Mouse (Mus musculus) CH12.LX (cell line): ENCODE data around the gene Gba2. TPM values are rescaled to one million over a fixed set of nuclear protein-coding genes. Genes with fewer than 3 reads are reported as not detected.

ENCODE experiments used
- DNase-seq: peaks from one replicate; pipeline ENCODE4 v3.0.0-alpha.2; 2013; ENCODE audit errors: extremely low read depth
- H3K27ac ChIP-seq: 2 replicates; pipeline ENCODE4 v1.5.1; 2012; ENCODE audit warnings: low read depth, mild to moderate bottlenecking, control low read depth, moderate library complexity; ENCODE audit not compliant: insufficient read depth
- H3K27me3 ChIP-seq: replicated peaks from 2 replicates; pipeline ENCODE3; 2012; ENCODE audit warnings: inconsistent platforms
- H3K36me3 ChIP-seq, 2 experiments: replicated peaks in 1 of 2; 2 replicates each; pipeline versions ENCODE3 to v1.6.1; 2012; ENCODE audit warnings: inconsistent platforms in 1 of 2, low read length in 1 of 2, mild to moderate bottlenecking in 1 of 2, mixed read lengths in 1 of 2, moderate library complexity in 1 of 2; ENCODE audit not compliant: control insufficient read depth in 1 of 2, insufficient read depth in 1 of 2
- H3K4me1 ChIP-seq, 2 experiments: 2 replicates each; pipeline ENCODE4 v1.6.1; 2012; ENCODE audit warnings: inconsistent platforms in 1 of 2, moderate library complexity in 1 of 2; ENCODE audit not compliant: insufficient read depth in 2 of 2, control insufficient read depth in 1 of 2
- H3K4me2 ChIP-seq: 2 replicates; pipeline ENCODE4 v1.6.1; 2012; ENCODE audit warnings: low read depth, mild to moderate bottlenecking, control low read depth; ENCODE audit not compliant: poor library complexity, insufficient read depth, severe bottlenecking
- H3K4me3 ChIP-seq, 3 experiments: fragments of 150-350 bp in 1 of 3; sonication (generic) in 1 of 3; replicated peaks in 1 of 3; 2 replicates each; pipeline versions ENCODE3 to v1.5.1; 2011 to 2012; ENCODE audit warnings: low read depth in 2 of 3, low read length in 2 of 3, mild to moderate bottlenecking in 2 of 3, moderate library complexity in 2 of 3, control low read depth in 1 of 3, improper control_type of control experiment in 1 of 3, inconsistent platforms in 1 of 3, mixed read lengths in 1 of 3; ENCODE audit not compliant: poor library complexity in 1 of 3
- H3K79me2 ChIP-seq: replicated peaks from 2 replicates; pipeline ENCODE4 v1.6.1; 2012; ENCODE audit warnings: mild to moderate bottlenecking, moderate library complexity; ENCODE audit not compliant: control insufficient read depth, poor library complexity, insufficient read depth, severe bottlenecking; ENCODE audit errors: extremely low read depth
- H3K9ac ChIP-seq: 2 replicates; pipeline ENCODE4 v1.6.1; 2012; ENCODE audit warnings: low read depth, mild to moderate bottlenecking, control low read depth, moderate library complexity; ENCODE audit not compliant: insufficient read depth
- H3K9me3 ChIP-seq: replicated peaks from 2 replicates; pipeline ENCODE3; 2012; ENCODE audit warnings: low read length, inconsistent platforms, mixed read lengths
- ELF1 ChIP-seq: IDR thresholded peaks from 2 replicates; pipeline ENCODE4 v1.6.1; 2014; ENCODE audit warnings: low read depth, mild to moderate bottlenecking, inconsistent platforms, low read length, improper control_type of control experiment
- ETS1 ChIP-seq: conservative IDR thresholded peaks from 2 replicates; pipeline ENCODE4 v1.6.1; 2012; ENCODE audit warnings: low read depth, mild to moderate bottlenecking, inconsistent platforms, low read length, improper control_type of control experiment, moderate library complexity
- GABPA ChIP-seq: IDR thresholded peaks from 2 replicates; pipeline ENCODE4 v1.6.1; 2012; ENCODE audit warnings: low read depth, low read length, improper control_type of control experiment, inconsistent platforms; ENCODE audit not compliant: insufficient replicate concordance
- HCFC1 ChIP-seq: IDR thresholded peaks from 2 replicates; pipeline ENCODE4 v1.6.1; 2012; ENCODE audit warnings: low read depth, mild to moderate bottlenecking, inconsistent platforms, low read length, improper control_type of control experiment
- IRF4 ChIP-seq: IDR thresholded peaks from 2 replicates; pipeline ENCODE4 v1.6.1; 2014; ENCODE audit warnings: low read depth, mild to moderate bottlenecking, inconsistent platforms, low read length, improper control_type of control experiment
- JUN ChIP-seq: IDR thresholded peaks from 2 replicates; pipeline ENCODE4 v1.6.1; 2011; ENCODE audit warnings: low read depth, mild to moderate bottlenecking, low read length, improper control_type of control experiment, moderate library complexity; ENCODE audit not compliant: insufficient read depth
- JUND ChIP-seq: conservative IDR thresholded peaks from 2 replicates; pipeline ENCODE4 v1.6.1; 2011; ENCODE audit warnings: low read depth, low read length, improper control_type of control experiment
- MEF2A ChIP-seq: IDR thresholded peaks from 2 replicates; pipeline ENCODE4 v1.6.1; 2014; ENCODE audit warnings: low read depth, mild to moderate bottlenecking, inconsistent platforms, low read length, improper control_type of control experiment, borderline replicate concordance
- NELFE ChIP-seq: IDR thresholded peaks from 2 replicates; pipeline ENCODE4 v1.6.1; 2011; ENCODE audit warnings: low read depth, low read length, improper control_type of control experiment
- PAX5 ChIP-seq: IDR thresholded peaks from 2 replicates; pipeline ENCODE4 v1.6.1; 2012; ENCODE audit warnings: low read length, inconsistent platforms, mixed read lengths
- RAD21 ChIP-seq: IDR thresholded peaks from 2 replicates; pipeline ENCODE4 v1.6.1; 2011; ENCODE audit warnings: low read depth, mild to moderate bottlenecking, low read length, improper control_type of control experiment, moderate library complexity
- SMC3 ChIP-seq: IDR thresholded peaks from 2 replicates; pipeline ENCODE4 v1.6.1; 2011; ENCODE audit warnings: low read depth, low read length, improper control_type of control experiment
- TCF12 ChIP-seq: IDR thresholded peaks from 2 replicates; pipeline ENCODE4 v1.6.1; 2014; ENCODE audit warnings: low read depth, mild to moderate bottlenecking, inconsistent platforms, low read length, improper control_type of control experiment
- UBTF ChIP-seq: IDR thresholded peaks from 2 replicates; pipeline ENCODE4 v1.6.1; 2012; ENCODE audit warnings: low read depth, mild to moderate bottlenecking, inconsistent platforms, low read length, improper control_type of control experiment, moderate library complexity
- USF1 ChIP-seq: IDR thresholded peaks from 2 replicates; pipeline ENCODE4 v1.6.1; 2014; ENCODE audit warnings: low read depth, mild to moderate bottlenecking, inconsistent platforms, low read length, improper control_type of control experiment
- USF2 ChIP-seq: conservative IDR thresholded peaks from 2 replicates; pipeline ENCODE4 v1.6.1; 2011; ENCODE audit warnings: low read depth, low read length, improper control_type of control experiment
- ZKSCAN1 ChIP-seq: IDR thresholded peaks from 2 replicates; pipeline ENCODE4 v1.6.1; 2012; ENCODE audit warnings: low read depth, inconsistent platforms, low read length, improper control_type of control experiment, borderline replicate concordance
- ZMIZ1 ChIP-seq: IDR thresholded peaks from 2 replicates; pipeline ENCODE4 v1.6.1; 2012; ENCODE audit warnings: low read depth, mild to moderate bottlenecking, inconsistent platforms, low read length, improper control_type of control experiment
- dilution Hi-C: fragments of 300-500 bp; cut with MboI; formaldehyde crosslinking; loops from 2 replicates; pipeline ENCODE4 v1.14.3; 2020; ENCODE audit warnings: low sequenced_read_pairs; ENCODE audit not compliant: extremely low pct_unique_long_range_greater_than_20kb, extremely low pct_ligation_motif_present
- in situ Hi-C: fragments of 300-500 bp; cut with MboI; formaldehyde crosslinking; loops from 3 replicates; pipeline ENCODE4 v1.14.3; 2019; ENCODE audit warnings: low sequenced_read_pairs, low pct_ligation_motif_present, low pct_unique_long_range_greater_than_20kb, mixed read lengths
- polyA plus RNA-seq: library from polyadenylated mRNA; unstranded; fragments of >175 nt; gene quantifications from 2 replicates; pipeline ENCODE4 v1.2.1, GENCODE M21; 2012; ENCODE audit warnings: low read depth; ENCODE audit not compliant: insufficient read length
- total RNA-seq, 2 experiments: library from RNA; depleted of rRNA; stranded (reverse); fragments of 300-350 nt in 1 of 2; fragments of >200 nt in 1 of 2; gene quantifications; 2 replicates each; pipeline ENCODE4 v1.2.3; 2012 to 2014

Gene Gba2
- total and polyA plus RNA-seq, 3 experiments, result 3.2 to 11.2 (median 4.1) TPM

- Histone ChIP-seq H3K36me3 (peaks cover 56 to 88% of the 10 kb centered on the region in 2 experiments), H3K4me2 (no peak overlapping the region), H3K27me3 (no peaks in the 10 kb centered on the region), H3K27ac (no peak overlapping the region), H3K9ac (no peak overlapping the region), H3K79me2 (no peaks in the 10 kb centered on the region), H3K4me3 (no peak overlapping the region), H3K9me3 (no peaks in the 10 kb centered on the region), H3K4me1 (peaks cover 2 to 14% of the 10 kb centered on the region in 2 experiments)
- dilution Hi-C loops, result no loop called here
- in situ Hi-C loops, result loop anchor here (25.0 kb wide), 1 partner anchor 559 kb away; the partner anchor contains the start of genes Fancg and Vcp
- TF ChIP-seq ETS1, result no peak
- TF ChIP-seq ELF1, result no peak
- TF ChIP-seq USF2, result no peak
- TF ChIP-seq JUN, result no peak
- DNase-seq, result no peak
Observed at GRCm38 (mm10) chr4:43571395-43572045, 7.2 kb downstream of the Gba2 start.

- Histone ChIP-seq H3K9ac (no peak overlapping the region), H3K36me3 (peaks cover 68 to 86% of the 10 kb centered on the region in 2 experiments), H3K9me3 (no peaks in the 10 kb centered on the region), H3K4me1 (peaks cover 0 to 17% of the 10 kb centered on the region in 2 experiments; a peak in 3 of 4 replicates), H3K27me3 (no peaks in the 10 kb centered on the region), H3K4me2 (no peak overlapping the region), H3K4me3 (no peak overlapping the region), H3K79me2 (no peaks in the 10 kb centered on the region; the same call in 1 of the 2 replicates), H3K27ac (no peak overlapping the region)
- in situ Hi-C loops, result loop anchor here (25.0 kb wide), 1 partner anchor 555 kb away; the partner anchor contains the start of genes Fancg and Vcp
- no peak for DNase-seq
- dilution Hi-C loops, result no loop called here
- no peak for TF ChIP-seq ZKSCAN1
- no peak for TF ChIP-seq JUN
- no peak for TF ChIP-seq RAD21
- no peak for TF ChIP-seq TCF12
- TF ChIP-seq MEF2A, result no peak
- no peak for TF ChIP-seq IRF4
- TF ChIP-seq NELFE, result no peak
- TF ChIP-seq ZMIZ1, result no peak
- no peak for TF ChIP-seq HCFC1
- no peak for TF ChIP-seq ETS1
- no peak for TF ChIP-seq GABPA
- no peak for TF ChIP-seq USF1
- TF ChIP-seq PAX5, result no peak
- TF ChIP-seq SMC3, result no peak
- TF ChIP-seq JUND, result no peak
- no peak for TF ChIP-seq UBTF
Observed at GRCm38 (mm10) chr4:43567140-43567539, 11.5 kb downstream of the Gba2 start.
